Mouse (Mus musculus) liver, embryonic 14.5 days (tissue): Measurements from ENCODE around the gene Btnl2.

Experiments
- CTCF ChIP-seq: IDR thresholded peaks from 2 replicates; pipeline ENCODE4 v1.5.1; 2016; ENCODE audit warnings: antibody characterized with exemption, low read depth, control low read depth
- EP300 ChIP-seq: IDR thresholded peaks from 2 replicates; pipeline ENCODE4 v1.6.1; 2016; ENCODE audit warnings: antibody characterized with exemption, low read depth

GRCm38 (mm10) chr17:34354539-34354938, at the start of gene Btnl2:
- TF ChIP-seq CTCF = no peak
- no peak for TF ChIP-seq EP300
